Mouse (Mus musculus) stomach, postnatal 0 days (tissue): Measurements from ENCODE around the gene Gm904. TPM values are rescaled to one million over a fixed set of nuclear protein-coding genes. Genes with fewer than 3 reads are reported as not detected.
"Not testable (repeated sequence)": the region's sequence is repeated elsewhere in the genome, so short reads cannot be mapped to it uniquely, and the experiment has no call there.

Experiments
- ATAC-seq: fragments of 200-750 bp; cut with Nextera tagmentation; 2 replicates; pipeline ENCODE4 v1.8.0; 2017; ENCODE audit not compliant: low FRiP score, low TSS enrichment
- DNase-seq: peaks from one replicate; pipeline ENCODE4 v3.0.0-alpha.2; 2016; ENCODE audit warnings: low spot score
- H3K27ac ChIP-seq: fragments of 300-500 bp; sonication (generic); replicated peaks from 2 replicates; pipeline ENCODE4 v1.5.1; 2014; ENCODE audit warnings: mild to moderate bottlenecking, control low read depth
- H3K27me3 ChIP-seq: fragments of 300-500 bp; sonication (generic); 2 replicates; pipeline ENCODE4 v1.6.1; 2014; ENCODE audit warnings: low read length; ENCODE audit not compliant: control insufficient read depth, insufficient read depth
- H3K36me3 ChIP-seq: fragments of 300-500 bp; sonication (generic); 2 replicates; pipeline ENCODE4 v1.6.1; 2014; ENCODE audit warnings: low read length, mixed read lengths; ENCODE audit not compliant: control insufficient read depth, insufficient read depth
- H3K4me1 ChIP-seq: fragments of 300-500 bp; sonication (generic); replicated peaks from 2 replicates; pipeline ENCODE4 v1.6.1; 2014; ENCODE audit warnings: antibody characterized with exemption; ENCODE audit not compliant: control insufficient read depth, insufficient read depth
- H3K4me2 ChIP-seq: fragments of 300-500 bp; sonication (generic); replicated peaks from 2 replicates; pipeline ENCODE4 v1.6.1; 2014; ENCODE audit warnings: low read depth, mild to moderate bottlenecking, control low read depth, moderate library complexity
- H3K4me3 ChIP-seq: fragments of 300-500 bp; sonication (generic); 2 replicates; pipeline ENCODE4 v1.5.1; 2014; ENCODE audit warnings: low read depth, low read length, control low read depth
- H3K9ac ChIP-seq: fragments of 300-500 bp; sonication (generic); 2 replicates; pipeline ENCODE4 v1.6.1; 2014; ENCODE audit warnings: mild to moderate bottlenecking, low read length, control low read depth, mixed read lengths
- H3K9me3 ChIP-seq: fragments of 300-500 bp; sonication (generic); 2 replicates; pipeline ENCODE4 v1.6.1; 2016; ENCODE audit warnings: low read length; ENCODE audit not compliant: control insufficient read depth
- WGBS: fragments of 180-500 bp; shearing (Covaris S2); extraction: QIAGEN DNeasy Blood & Tissue Kit; methylation state at CpG from one replicate; pipeline ENCODE4 v1.1.7; 2014; 5-methylcytosine and 5-hydroxymethylcytosine counted together
- microRNA-seq: library from miRNA; unstranded; fragments of <30 nt; microRNA quantifications from one replicate; pipeline ENCODE4, GENCODE M21; 2016
- polyA plus RNA-seq: library from polyadenylated mRNA; unstranded; fragments of >200 nt; fragmentation: Nextera tagmentation; extraction: Ambion mirVana; gene quantifications from 2 replicates; pipeline ENCODE4 v1.2.1, GENCODE M21; 2015

Gene Gm904
- polyA plus RNA-seq = not detected in 2 replicates

DNA sequence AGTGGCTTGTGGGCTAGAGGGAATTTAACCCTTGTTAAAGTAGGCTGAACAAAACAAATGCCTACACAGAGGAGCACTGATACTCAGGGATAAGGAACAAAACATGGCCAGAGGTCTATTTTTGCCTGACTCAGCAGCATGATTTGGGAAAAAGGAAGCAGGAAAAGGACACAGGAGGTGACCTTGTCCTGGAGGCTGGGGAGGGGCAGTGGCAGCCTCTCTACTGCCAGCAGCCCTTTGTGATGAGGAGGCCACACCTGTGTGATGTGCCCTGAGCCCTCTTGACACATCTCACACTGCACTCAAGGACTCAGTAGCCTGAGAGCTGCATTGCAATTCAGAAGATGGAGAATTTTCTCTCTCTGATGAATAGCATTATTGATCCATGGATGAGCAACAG lies at the start of gene Gm904:
Gm904 (plus strand) TSS at position 301 of the 400 bp plus-strand sequence.
- H3K4me3 ChIP-seq, ATAC-seq, H3K9me3 ChIP-seq, H3K4me1 ChIP-seq, H3K27me3 ChIP-seq, H3K4me2 ChIP-seq, DNase-seq, H3K27ac ChIP-seq, H3K36me3 ChIP-seq, H3K9ac ChIP-seq: not testable (repeated sequence)

DNA sequence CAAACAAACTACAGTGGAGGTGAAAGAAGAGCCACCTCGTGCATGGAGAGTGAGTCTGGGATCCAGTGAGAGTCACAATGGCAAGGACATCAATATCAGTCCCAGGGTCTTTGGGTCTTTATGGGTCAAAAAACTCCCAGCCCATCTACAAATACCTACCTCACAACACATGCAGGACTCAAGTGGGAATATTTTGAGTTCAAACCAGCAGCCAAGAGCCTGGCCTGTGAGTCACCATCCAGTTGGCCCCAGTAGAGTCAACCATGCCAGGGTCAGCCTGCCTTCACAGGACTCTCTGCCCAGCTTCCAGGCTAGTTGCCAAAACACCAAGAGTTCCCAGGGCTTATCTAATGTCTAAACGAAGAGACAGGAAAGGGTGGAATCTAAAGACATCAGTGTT lies 5.7 kb downstream of the Gm904 start:
- not testable (repeated sequence) for H3K4me3 ChIP-seq, H3K36me3 ChIP-seq, ATAC-seq, H3K9ac ChIP-seq, DNase-seq, H3K27ac ChIP-seq, H3K9me3 ChIP-seq, H3K27me3 ChIP-seq, H3K4me2 ChIP-seq, H3K4me1 ChIP-seq
- WGBS = 77% methylated on average over 2 of the region's 2 CpGs

Small RNA genes lying within 50 kb of the gene (microRNA-seq; reads per million reads assigned to microRNA genes)
- not detected for gene Gm23952
- not detected for gene Mir683-2

Other genes with a start within 250 kb of the Gm904 start
- gene Fbxw17, start 225.4 kb upstream of the Gm904 start, polyA plus RNA-seq = 11.5 and 12.5 TPM in 2 replicates
- gene Gm47429, start 199.3 kb upstream of the Gm904 start, polyA plus RNA-seq = not detected in 2 replicates
- not detected in 2 replicates for gene Nutm2, start 175.9 kb upstream of the Gm904 start, polyA plus RNA-seq
- gene Gm8765, start 55.1 kb downstream of the Gm904 start, polyA plus RNA-seq = not detected in 2 replicates